Mouse (Mus musculus) lung, embryonic 16.5 days (tissue): ENCODE data around the gene Asic5. TPM values are rescaled to one million over a fixed set of nuclear protein-coding genes. Genes with fewer than 3 reads are reported as not detected.

ENCODE experiments used
- ATAC-seq: fragments of 200-750 bp; cut with Nextera tagmentation; 2 replicates; pipeline ENCODE4 v1.8.0; 2017; ENCODE audit warnings: low read depth, mild to moderate bottlenecking, moderate library complexity
- H3K27ac ChIP-seq: fragments of 300-500 bp; sonication (generic); 2 replicates; pipeline ENCODE4 v1.5.1; 2014; ENCODE audit warnings: mild to moderate bottlenecking, control low read depth, low read length
- H3K27me3 ChIP-seq: fragments of 300-500 bp; sonication (generic); 2 replicates; pipeline ENCODE4 v1.6.1; 2014; ENCODE audit warnings: low read depth, low read length, mixed read lengths; ENCODE audit not compliant: control insufficient read depth, insufficient read depth
- H3K36me3 ChIP-seq: fragments of 300-500 bp; sonication (generic); 2 replicates; pipeline ENCODE4 v1.6.1; 2014; ENCODE audit warnings: low read length; ENCODE audit not compliant: control insufficient read depth, insufficient read depth
- H3K4me1 ChIP-seq: fragments of 300-500 bp; sonication (generic); replicated peaks from 2 replicates; pipeline ENCODE4 v1.6.1; 2014; ENCODE audit warnings: low read length, mixed read lengths; ENCODE audit not compliant: control insufficient read depth, insufficient read depth
- H3K4me2 ChIP-seq: fragments of 300-500 bp; sonication (generic); 2 replicates; pipeline ENCODE4 v1.6.1; 2014; ENCODE audit warnings: low read depth, low read length, control low read depth
- H3K4me3 ChIP-seq: fragments of 300-500 bp; sonication (generic); 2 replicates; pipeline ENCODE4 v1.5.1; 2014; ENCODE audit warnings: mild to moderate bottlenecking, low read length, control low read depth
- H3K9ac ChIP-seq: fragments of 300-500 bp; sonication (generic); 2 replicates; pipeline ENCODE4 v1.6.1; 2014; ENCODE audit warnings: low read length, control low read depth
- H3K9me3 ChIP-seq: fragments of 300-500 bp; sonication (generic); 2 replicates; pipeline ENCODE4 v1.6.1; 2016; ENCODE audit warnings: low read length; ENCODE audit not compliant: control insufficient read depth
- WGBS: fragments of 180-500 bp; shearing (Covaris S2); extraction: QIAGEN DNeasy Blood & Tissue Kit; methylation state at CpG from one replicate; pipeline ENCODE4 v1.1.7; 2014; 5-methylcytosine and 5-hydroxymethylcytosine counted together
- polyA plus RNA-seq: library from polyadenylated mRNA; unstranded; fragments of >200 nt; fragmentation: Nextera tagmentation; extraction: Ambion mirVana; gene quantifications from 2 replicates; pipeline ENCODE4 v1.2.1, GENCODE M21; 2015

The Asic5 gene
- polyA plus RNA-seq, 1 experiment from 2014 or later = not detected

- H3K27me3 ChIP-seq = no peaks in the 10 kb centered on the region
- WGBS = 87% methylated on average over 3 of the region's 3 CpGs
- H3K36me3 ChIP-seq = no peaks in the 10 kb centered on the region
- H3K4me3 ChIP-seq = no peak overlapping the region
- no peak overlapping the region for H3K27ac ChIP-seq
- no peak overlapping the region for H3K9ac ChIP-seq
- H3K4me2 ChIP-seq = no peak overlapping the region
- H3K9me3 ChIP-seq = no peaks in the 10 kb centered on the region
- peaks cover 8% of the 10 kb centered on the region for H3K4me1 ChIP-seq
- no peak for ATAC-seq
These were observed 5.5 kb downstream of the Asic5 start for GRCm38 (mm10) chr3:81987628-81988027.

- 0 out of 2 replicates have a peak, but pooled peaks have one; percentile 15 for ATAC-seq
These were observed 7.6 kb downstream of the Asic5 start for GRCm38 (mm10) chr3:81989692-81990141.

GRCm38 (mm10) chr3:81990531-81990930, 8.4 kb downstream of the Asic5 start:
- Histone ChIP-seq H3K9me3 (no peaks in the 10 kb centered on the region), H3K4me1 (peaks cover 9% of the 10 kb centered on the region), H3K27me3 (no peaks in the 10 kb centered on the region), H3K9ac (no peak overlapping the region), H3K36me3 (no peaks in the 10 kb centered on the region), H3K4me3 (no peak overlapping the region), H3K4me2 (no peak overlapping the region), H3K27ac (no peak overlapping the region)
- no peak for ATAC-seq
- 53% methylated on average over 3 of the region's 3 CpGs for WGBS

More at GRCm38 (mm10) chr3:81989692-81990141, 7.6 kb downstream of the Asic5 start:
- Histone ChIP-seq H3K9ac (no peak overlapping the region), H3K4me2 (no peak overlapping the region), H3K4me3 (no peak overlapping the region), H3K4me1 (peaks cover 9% of the 10 kb centered on the region), H3K27me3 (no peaks in the 10 kb centered on the region), H3K36me3 (no peaks in the 10 kb centered on the region), H3K9me3 (no peaks in the 10 kb centered on the region), H3K27ac (peak overlapping the region; percentile 9; the same call in 1 of the 2 replicates)
- WGBS = 21% methylated on average over 2 of the region's 2 CpGs

- H3K4me1 ChIP-seq = 0 out of 2 replicates have a peak, but pooled peaks cover 4% of the 10 kb centered on the region
- no peaks in the 10 kb centered on the region for H3K9me3 ChIP-seq
- no peak for ATAC-seq
- no peaks in the 10 kb centered on the region for H3K36me3 ChIP-seq
- no peak overlapping the region for H3K4me3 ChIP-seq
- no peaks in the 10 kb centered on the region for H3K27me3 ChIP-seq
- no peak overlapping the region for H3K27ac ChIP-seq
- WGBS = 37% methylated on average over 4 of the region's 4 CpGs
- no peak overlapping the region for H3K4me2 ChIP-seq
- H3K9ac ChIP-seq = no peak overlapping the region
These were observed 13.3 kb downstream of the Asic5 start for GRCm38 (mm10) chr3:81995371-81995770.

- H3K9ac ChIP-seq = no peak overlapping the region
- no peak for ATAC-seq
- H3K27me3 ChIP-seq = no peaks in the 10 kb centered on the region
- no peak overlapping the region for H3K4me2 ChIP-seq
- 0 out of 2 replicates have a peak, but pooled peaks cover 4% of the 10 kb centered on the region for H3K4me1 ChIP-seq
- 0% methylated on average over 1 of the region's 1 CpGs for whole genome bisulfite sequencing
- H3K27ac ChIP-seq = no peak overlapping the region
- H3K4me3 ChIP-seq = no peak overlapping the region
- no peaks in the 10 kb centered on the region for H3K36me3 ChIP-seq
- no peaks in the 10 kb centered on the region for H3K9me3 ChIP-seq
These were observed 13.9 kb downstream of the Asic5 start for GRCm38 (mm10) chr3:81995988-81996387.

- Histone ChIP-seq H3K4me2 (no peak overlapping the region), H3K4me1 (no peaks in the 10 kb centered on the region), H3K4me3 (no peak overlapping the region), H3K27me3 (no peaks in the 10 kb centered on the region), H3K36me3 (no peaks in the 10 kb centered on the region), H3K27ac (no peak overlapping the region), H3K9ac (no peak overlapping the region), H3K9me3 (no peaks in the 10 kb centered on the region)
- ATAC-seq = no peak
- 85% methylated on average over 1 of the region's 1 CpGs for WGBS
These were observed 24.9 kb downstream of the Asic5 start for GRCm38 (mm10) chr3:82007002-82007401.

GRCm38 (mm10) chr3:82014148-82014703, 32.1 kb downstream of the Asic5 start:
- Histone ChIP-seq H3K36me3 (no peaks in the 10 kb centered on the region), H3K4me1 (no peaks in the 10 kb centered on the region), H3K4me3 (no peak overlapping the region), H3K27me3 (no peaks in the 10 kb centered on the region), H3K4me2 (no peak overlapping the region), H3K9ac (no peak overlapping the region), H3K27ac (no peak overlapping the region), H3K9me3 (no peaks in the 10 kb centered on the region)
- ATAC-seq = no peak
- WGBS = 56% methylated on average over 7 of the region's 7 CpGs

- 82% methylated on average over 8 of the region's 8 CpGs for WGBS
- no peak overlapping the region for H3K27ac ChIP-seq
These were observed 40.4 kb downstream of the Asic5 start for GRCm38 (mm10) chr3:82022421-82022920.

GRCm38 (mm10) chr3:82023065-82023464, 41.0 kb downstream of the Asic5 start:
- Histone ChIP-seq H3K9me3 (no peaks in the 10 kb centered on the region), H3K4me3 (no peak overlapping the region), H3K4me1 (no peaks in the 10 kb centered on the region), H3K27ac (no peak overlapping the region), H3K9ac (no peak overlapping the region), H3K36me3 (no peaks in the 10 kb centered on the region), H3K27me3 (no peaks in the 10 kb centered on the region), H3K4me2 (no peak overlapping the region)
- no peak for ATAC-seq
- WGBS = 81% methylated on average over 3 of the region's 3 CpGs

More at GRCm38 (mm10) chr3:82022421-82022920, 40.4 kb downstream of the Asic5 start:
- Histone ChIP-seq H3K36me3 (no peaks in the 10 kb centered on the region), H3K9me3 (no peaks in the 10 kb centered on the region), H3K27me3 (no peaks in the 10 kb centered on the region), H3K4me3 (no peak overlapping the region), H3K4me1 (no peaks in the 10 kb centered on the region), H3K9ac (no peak overlapping the region), H3K4me2 (no peak overlapping the region)
- no peak for ATAC-seq
